Mouse (Mus musculus) hindlimb bud, embryonic 11.5 days (tissue): Measurements from ENCODE around the gene Dnah12.
"Not testable (repeated sequence)": the region's sequence is repeated elsewhere in the genome, so short reads cannot be mapped to it uniquely, and the experiment has no call there.

Experiments
- DNase-seq: peaks from one replicate; pipeline ENCODE4 v3.0.0-alpha.2; 2012; ENCODE audit warnings: low read depth, low spot score; ENCODE audit errors: extremely low spot score

Gene Dnah12

GRCm38 (mm10) chr14:26878756-26879155 lies 185.7 kb downstream of the Dnah12 start:
- no peak for DNase-seq

- no peak for DNase-seq
These were observed 186.9 kb downstream of the Dnah12 start for GRCm38 (mm10) chr14:26879976-26880375.

DNA sequence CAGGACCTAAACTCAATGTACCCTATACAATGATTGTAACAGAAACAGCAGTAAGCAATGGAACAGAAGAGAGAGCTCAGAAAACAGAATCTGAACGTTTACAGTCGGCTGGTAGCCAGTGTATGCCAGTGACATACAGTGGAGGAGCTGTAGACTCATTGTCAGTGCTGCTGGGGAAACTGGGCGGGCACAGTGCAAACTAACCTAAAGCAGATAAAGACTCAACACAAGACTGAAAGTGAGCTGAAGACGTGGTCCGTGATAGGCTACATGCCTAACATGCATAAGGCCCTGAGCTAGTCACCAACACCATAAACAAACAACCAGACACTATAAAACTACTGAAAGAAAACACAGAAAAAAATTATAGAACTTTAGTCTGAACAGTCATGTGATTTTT lies 188.6 kb downstream of the Dnah12 start:
- no peak for DNase-seq

GRCm38 (mm10) chr14:26887244-26887643 lies 194.2 kb downstream of the Dnah12 start:
- no peak for DNase-seq

- DNase-seq = no peak
These were observed 197.7 kb downstream of the Dnah12 start for GRCm38 (mm10) chr14:26890777-26891176.

DNA sequence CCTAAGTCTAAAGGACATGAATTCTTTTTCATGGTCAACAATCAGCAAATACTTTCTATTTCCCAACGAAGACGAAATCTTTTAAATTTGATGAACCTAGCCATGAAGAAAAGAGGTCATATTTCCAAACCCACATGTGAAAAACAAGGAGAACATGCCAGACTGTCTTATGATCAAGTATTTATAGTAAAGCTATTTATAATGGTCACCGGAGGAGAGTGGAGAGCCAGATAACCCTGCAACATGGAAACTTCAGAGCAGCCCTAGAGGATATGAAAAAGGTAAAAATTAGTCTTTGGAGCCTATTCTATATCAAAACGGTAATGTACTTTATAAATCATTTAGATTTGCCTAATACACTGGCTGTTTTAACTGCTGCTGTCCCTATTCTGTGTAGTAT lies 201.3 kb downstream of the Dnah12 start, which contains the start of gene Asb14:
TSS of gene Asb14 (plus strand) at position 166 of the 400 bp plus-strand sequence.
- DNase-seq = no peak

DNA sequence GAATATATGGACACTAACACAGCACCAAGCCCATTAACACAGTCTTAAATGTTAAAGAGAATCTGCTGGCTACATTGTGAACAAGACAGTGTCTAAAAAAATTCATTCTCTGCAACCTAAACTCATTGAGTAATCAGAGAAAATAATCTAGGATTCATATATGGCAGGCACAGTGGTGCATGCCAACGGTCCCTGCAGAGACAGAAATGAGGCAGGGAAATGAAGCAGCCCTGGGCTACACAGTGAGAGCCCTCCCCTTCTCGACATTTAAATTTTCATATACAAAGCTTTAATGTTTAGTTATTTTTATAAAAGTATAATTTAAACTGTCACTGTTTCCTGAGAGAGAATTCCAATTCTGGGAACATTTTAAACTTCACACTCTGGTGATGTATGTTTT lies 206.4 kb downstream of the Dnah12 start:
- DNase-seq = no peak

- DNase-seq = no peak
These were observed 207.8 kb downstream of the Dnah12 start for GRCm38 (mm10) chr14:26900893-26901292.

GRCm38 (mm10) chr14:26907401-26907800 lies 214.3 kb downstream of the Dnah12 start:
- DNase-seq = no peak

DNA sequence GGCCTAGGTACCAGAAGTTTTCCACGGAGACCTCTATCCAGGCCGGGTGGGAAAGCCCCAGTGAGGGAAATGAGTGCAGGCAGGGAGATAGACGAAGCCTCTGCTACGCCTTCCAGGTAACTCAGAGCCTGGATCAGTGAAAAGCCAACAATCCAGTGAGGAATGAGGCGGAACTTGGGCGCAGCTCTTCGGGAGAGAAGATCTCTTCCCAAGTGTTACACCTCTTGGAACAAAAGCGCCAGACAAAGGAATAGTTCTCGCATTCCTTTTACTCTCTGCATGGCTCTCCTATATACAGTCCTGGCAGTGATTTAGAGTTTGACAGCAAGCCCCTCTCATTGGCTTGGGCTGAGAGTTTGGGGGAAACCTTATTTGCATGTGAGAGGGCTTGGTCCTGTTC lies 217.4 kb downstream of the Dnah12 start:
- DNase-seq = not testable (repeated sequence)

DNA sequence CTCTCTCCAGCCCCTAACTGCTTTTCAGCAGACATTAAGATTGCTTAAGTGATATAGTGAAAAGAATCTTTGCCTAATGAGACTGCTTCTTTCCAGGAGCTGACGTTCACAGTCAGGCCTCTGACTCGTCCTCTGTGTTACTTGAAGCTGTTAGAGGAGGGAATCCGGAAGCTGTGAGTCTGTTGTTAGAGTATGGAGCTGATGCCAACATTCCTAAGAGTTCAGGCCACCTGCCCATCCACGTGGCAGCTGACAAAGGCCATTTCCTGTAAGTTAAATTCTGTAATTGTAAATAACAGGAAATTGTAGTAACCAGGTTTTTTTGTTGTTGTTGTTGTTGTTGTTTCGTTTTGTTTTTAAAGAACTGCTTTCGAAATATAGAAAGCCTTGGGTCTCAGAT lies 218.1 kb downstream of the Dnah12 start:
- DNase-seq = no peak

- DNase-seq = no peak
These were observed 218.8 kb downstream of the Dnah12 start for GRCm38 (mm10) chr14:26911826-26912225.

- DNase-seq = no peak
These were observed 220.7 kb downstream of the Dnah12 start for GRCm38 (mm10) chr14:26913681-26914268.

- DNase-seq = no peak
These were observed 226.2 kb downstream of the Dnah12 start for GRCm38 (mm10) chr14:26919310-26919709.

DNA sequence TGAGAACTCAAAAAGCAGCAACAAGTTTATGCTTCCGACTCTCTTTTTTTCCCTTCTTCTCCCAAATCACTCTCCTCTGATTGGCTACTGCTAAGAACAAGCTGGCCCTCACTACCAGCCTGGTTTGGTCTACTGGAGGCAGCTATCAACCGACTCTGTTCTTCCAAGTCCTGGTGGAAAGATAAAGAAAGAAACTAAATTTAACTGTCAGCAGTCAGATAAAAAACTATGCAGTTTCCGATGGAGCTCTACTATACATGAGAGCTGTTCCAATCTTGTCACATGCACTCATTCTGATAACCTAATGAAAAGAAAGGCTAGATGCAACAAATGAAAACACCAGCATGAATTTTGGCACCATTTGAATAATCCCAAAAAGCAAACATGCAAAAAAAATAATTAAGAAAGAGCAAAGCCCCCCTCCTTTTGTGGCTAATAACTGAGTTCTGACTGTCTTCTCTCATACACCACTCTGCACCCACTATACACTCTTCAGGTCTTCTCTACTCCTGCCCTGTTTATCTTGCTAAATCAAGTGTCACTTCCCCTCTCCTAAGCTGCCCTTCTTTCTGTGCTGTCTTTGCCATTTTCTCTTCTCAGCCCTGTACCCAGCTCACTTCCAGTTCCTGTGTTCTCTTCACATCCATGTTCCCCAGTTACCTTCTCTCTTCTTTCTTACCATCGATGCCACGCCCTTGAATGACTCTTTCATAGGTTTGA lies 230.8 kb downstream of the Dnah12 start:
- DNase-seq = no peak

- no peak for DNase-seq
These were observed 241.8 kb downstream of the Dnah12 start for GRCm38 (mm10) chr14:26934891-26935290.

- no peak for DNase-seq
These were observed 242.5 kb downstream of the Dnah12 start for GRCm38 (mm10) chr14:26935558-26935957.
